Mouse (Mus musculus) limb, embryonic 13.5 days (tissue): Measurements from ENCODE around the gene Fggy. TPM values are rescaled to one million over a fixed set of nuclear protein-coding genes. Genes with fewer than 3 reads are reported as not detected.

Experiments used
- ATAC-seq: fragments of 200-750 bp; cut with Nextera tagmentation; 2 replicates; pipeline ENCODE4 v1.8.0; 2017; ENCODE audit warnings: low read depth, moderate number of reproducible peaks, moderate TSS enrichment; ENCODE audit not compliant: low FRiP score
- H3K27ac ChIP-seq: fragments of 300-500 bp; sonication (generic); 2 replicates; pipeline ENCODE4 v1.5.1; 2015; ENCODE audit warnings: inconsistent platforms, mild to moderate bottlenecking, moderate library complexity
- H3K27me3 ChIP-seq: fragments of 300-500 bp; sonication (generic); 2 replicates; pipeline ENCODE4 v1.6.1; 2015; ENCODE audit warnings: mild to moderate bottlenecking, inconsistent platforms
- H3K36me3 ChIP-seq: fragments of 300-500 bp; sonication (generic); 2 replicates; pipeline ENCODE4 v1.6.1; 2015; ENCODE audit warnings: inconsistent platforms, mild to moderate bottlenecking, moderate library complexity
- H3K4me1 ChIP-seq: fragments of 300-500 bp; sonication (generic); 2 replicates; pipeline ENCODE4 v1.6.1; 2015; ENCODE audit warnings: inconsistent platforms
- H3K4me2 ChIP-seq: fragments of 300-500 bp; sonication (generic); replicated peaks from 2 replicates; pipeline ENCODE4 v1.6.1; 2015; ENCODE audit warnings: inconsistent platforms, mild to moderate bottlenecking, moderate library complexity
- H3K4me3 ChIP-seq: fragments of 300-500 bp; sonication (generic); 2 replicates; pipeline ENCODE4 v1.5.1; 2015; ENCODE audit warnings: moderate library complexity, mild to moderate bottlenecking, inconsistent platforms
- H3K9ac ChIP-seq: fragments of 300-500 bp; sonication (generic); 2 replicates; pipeline ENCODE4 v1.6.1; 2015; ENCODE audit warnings: mild to moderate bottlenecking, inconsistent platforms
- H3K9me3 ChIP-seq: fragments of 300-500 bp; sonication (generic); 2 replicates; pipeline ENCODE4 v1.6.1; 2016; ENCODE audit warnings: inconsistent platforms
- WGBS: fragments of 180-500 bp; shearing (Covaris S2); methylation state at CpG from one replicate; pipeline ENCODE4 v1.1.7; 2015; 5-methylcytosine and 5-hydroxymethylcytosine counted together
- polyA plus RNA-seq: library from polyadenylated mRNA; unstranded; fragments of >200 nt; fragmentation: Nextera tagmentation; extraction: Ambion mirVana; gene quantifications from 2 replicates; pipeline ENCODE4 v1.2.1, GENCODE M21; 2015

The Fggy gene
- polyA plus RNA-seq, 1 experiment from 2014 or later, result 8.3 TPM

DNA sequence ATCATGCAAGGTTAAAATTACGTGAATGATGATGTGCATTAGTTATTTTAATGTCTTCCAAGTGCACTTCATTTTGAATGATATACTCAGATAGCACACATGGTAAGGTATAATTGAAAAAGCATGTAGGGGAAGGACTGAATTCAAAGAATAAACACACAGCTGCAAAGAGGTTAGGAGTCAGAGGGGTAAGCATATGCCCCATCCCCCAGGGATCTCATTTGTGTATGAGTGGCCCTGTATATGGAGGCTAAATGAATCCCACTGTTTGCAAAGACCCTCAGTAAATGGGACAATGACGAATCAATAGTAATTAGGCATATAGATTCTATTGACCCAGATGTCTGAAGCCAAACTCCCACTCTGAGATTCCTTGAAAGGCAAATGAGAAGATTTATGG lies 262.3 kb downstream of the Fggy start:
- peaks cover 26% of the 10 kb centered on the region for H3K4me1 ChIP-seq
- no peak overlapping the region for H3K4me3 ChIP-seq
- no peak overlapping the region for H3K27ac ChIP-seq
- no peaks in the 10 kb centered on the region for H3K9me3 ChIP-seq
- H3K36me3 ChIP-seq, result no peaks in the 10 kb centered on the region
- 30% methylated on average over 2 of the region's 2 CpGs for WGBS
- 0 out of 2 replicates have a peak, but pooled peaks have one; percentile 28 for ATAC-seq
- H3K4me2 ChIP-seq, result no peak overlapping the region
- no peaks in the 10 kb centered on the region for H3K27me3 ChIP-seq
- H3K9ac ChIP-seq, result no peak overlapping the region

DNA sequence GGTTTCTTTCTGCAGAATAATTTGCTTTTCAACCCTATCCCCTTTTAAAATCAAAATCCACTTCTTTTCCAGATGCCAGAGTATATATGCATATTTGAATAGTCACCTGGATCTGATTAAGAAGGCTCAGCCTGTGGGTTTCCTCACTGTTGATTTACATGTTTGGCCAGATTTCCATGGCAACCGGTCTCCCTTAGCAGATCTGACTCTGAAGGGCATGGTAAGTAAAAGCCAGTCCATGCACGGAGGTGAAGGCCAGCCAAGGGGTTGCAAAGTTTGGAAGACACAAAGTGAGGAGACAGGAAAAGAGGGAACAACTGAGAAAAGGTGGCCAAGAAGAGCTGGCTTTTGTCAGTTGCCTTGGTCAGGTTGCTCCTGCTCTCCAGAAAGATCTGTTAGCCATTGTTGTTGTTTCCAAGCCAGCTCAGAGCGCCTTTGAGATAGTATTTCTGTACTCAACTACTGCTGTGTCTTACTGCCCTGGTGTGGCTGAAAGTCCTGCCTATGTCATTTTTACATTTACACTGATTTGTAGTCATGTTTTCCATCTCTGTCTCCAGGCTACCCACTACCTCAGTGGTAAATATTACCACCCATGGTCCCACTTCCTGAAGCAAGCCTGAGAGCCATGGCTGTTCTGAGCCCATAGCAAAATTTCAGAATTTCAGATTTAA lies 264.7 kb downstream of the Fggy start:
- peak overlapping the region; percentile 34; the same call in 1 of the 2 replicates for H3K4me2 ChIP-seq
- no peaks in the 10 kb centered on the region for H3K9me3 ChIP-seq
- H3K27ac ChIP-seq, result peak overlapping the region; percentile 81
- H3K9ac ChIP-seq, result no peak overlapping the region
- no peaks in the 10 kb centered on the region for H3K36me3 ChIP-seq
- no peaks in the 10 kb centered on the region for H3K27me3 ChIP-seq
- WGBS, result 46% methylated on average over 3 of the region's 3 CpGs
- peaks cover 29% of the 10 kb centered on the region for H3K4me1 ChIP-seq
- no peak overlapping the region for H3K4me3 ChIP-seq
- ATAC-seq, result peak; percentile 89

DNA sequence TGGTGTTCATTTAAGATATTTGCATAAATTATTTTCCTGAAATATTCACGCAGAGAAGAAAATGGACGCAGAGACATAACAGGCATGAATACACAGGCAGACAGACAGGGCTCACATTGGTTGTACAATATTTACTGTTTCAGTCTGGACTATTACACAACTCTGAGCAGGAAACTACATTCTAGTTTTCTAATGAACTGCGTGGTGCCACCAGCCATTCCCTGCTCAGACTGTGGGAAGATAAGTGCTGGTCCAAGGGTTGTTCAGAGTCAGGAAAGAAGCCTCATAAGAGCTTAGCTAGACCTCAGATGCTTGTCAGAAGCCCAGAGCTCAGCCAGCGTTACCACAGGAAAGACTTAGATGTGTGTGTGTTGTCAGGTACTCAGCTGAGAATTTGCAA lies 270.9 kb downstream of the Fggy start:
- H3K9me3 ChIP-seq, result no peaks in the 10 kb centered on the region
- H3K4me1 ChIP-seq, result peaks cover 10% of the 10 kb centered on the region; the same call in 1 of the 2 replicates
- no peak overlapping the region for H3K27ac ChIP-seq
- H3K36me3 ChIP-seq, result no peaks in the 10 kb centered on the region
- WGBS, result 91% methylated on average over 4 of the region's 4 CpGs
- H3K27me3 ChIP-seq, result no peaks in the 10 kb centered on the region
- H3K9ac ChIP-seq, result no peak overlapping the region
- no peak overlapping the region for H3K4me2 ChIP-seq
- no peak overlapping the region for H3K4me3 ChIP-seq
- ATAC-seq, result no peak

DNA sequence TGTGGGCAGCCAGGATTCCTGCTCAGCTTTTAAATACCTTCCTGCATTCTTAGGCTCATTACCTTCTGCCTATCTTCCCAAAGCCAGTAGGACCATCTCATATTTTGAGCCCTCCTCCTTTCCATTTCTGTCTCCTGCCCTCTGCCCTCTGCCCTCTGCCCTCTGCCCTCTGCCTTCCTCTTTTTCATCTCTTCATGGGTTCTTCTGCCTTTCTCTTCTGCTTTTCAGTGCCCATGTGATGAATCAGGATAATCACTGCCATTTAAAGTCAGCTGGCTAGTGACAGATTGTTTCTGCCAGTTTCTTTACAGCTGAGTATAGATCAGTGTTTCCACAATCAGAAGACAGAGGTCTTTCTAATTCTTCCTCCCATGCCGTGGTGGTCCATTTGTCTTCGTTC lies 273.0 kb downstream of the Fggy start:
- H3K36me3 ChIP-seq, result no peaks in the 10 kb centered on the region
- no peak overlapping the region for H3K4me3 ChIP-seq
- no peak for ATAC-seq
- H3K27ac ChIP-seq, result no peak overlapping the region
- H3K4me1 ChIP-seq, result no peaks in the 10 kb centered on the region
- no peaks in the 10 kb centered on the region for H3K27me3 ChIP-seq
- H3K9me3 ChIP-seq, result no peaks in the 10 kb centered on the region
- 81% methylated on average over 2 of the region's 2 CpGs for WGBS
- no peak overlapping the region for H3K9ac ChIP-seq
- no peak overlapping the region for H3K4me2 ChIP-seq

DNA sequence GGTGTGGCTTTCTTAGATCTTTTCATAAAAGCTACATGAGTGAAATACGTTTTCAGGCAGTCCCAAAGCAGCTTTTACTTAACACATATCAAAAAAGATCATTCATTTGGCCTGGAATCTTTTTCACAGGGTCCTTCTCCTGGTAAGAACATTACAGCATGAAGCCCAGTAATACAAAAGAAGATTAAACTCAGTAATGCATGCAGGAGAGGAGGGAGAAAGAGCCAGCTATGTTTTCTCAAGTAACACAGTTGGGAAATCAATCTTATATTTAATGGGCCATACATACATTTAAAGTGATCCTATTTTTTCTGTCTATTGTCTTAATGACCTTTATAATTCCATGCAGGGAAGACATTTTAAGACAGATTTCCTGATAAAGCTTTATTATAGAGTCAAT lies 282.6 kb downstream of the Fggy start:
- H3K27me3 ChIP-seq, result no peaks in the 10 kb centered on the region
- no peak overlapping the region for H3K4me2 ChIP-seq
- no peaks in the 10 kb centered on the region for H3K36me3 ChIP-seq
- no peak overlapping the region for H3K9ac ChIP-seq
- H3K4me3 ChIP-seq, result no peak overlapping the region
- 62% methylated on average over 1 of the region's 1 CpGs for WGBS
- H3K27ac ChIP-seq, result no peak overlapping the region
- no peaks in the 10 kb centered on the region for H3K4me1 ChIP-seq
- no peak for ATAC-seq
- H3K9me3 ChIP-seq, result no peaks in the 10 kb centered on the region

DNA sequence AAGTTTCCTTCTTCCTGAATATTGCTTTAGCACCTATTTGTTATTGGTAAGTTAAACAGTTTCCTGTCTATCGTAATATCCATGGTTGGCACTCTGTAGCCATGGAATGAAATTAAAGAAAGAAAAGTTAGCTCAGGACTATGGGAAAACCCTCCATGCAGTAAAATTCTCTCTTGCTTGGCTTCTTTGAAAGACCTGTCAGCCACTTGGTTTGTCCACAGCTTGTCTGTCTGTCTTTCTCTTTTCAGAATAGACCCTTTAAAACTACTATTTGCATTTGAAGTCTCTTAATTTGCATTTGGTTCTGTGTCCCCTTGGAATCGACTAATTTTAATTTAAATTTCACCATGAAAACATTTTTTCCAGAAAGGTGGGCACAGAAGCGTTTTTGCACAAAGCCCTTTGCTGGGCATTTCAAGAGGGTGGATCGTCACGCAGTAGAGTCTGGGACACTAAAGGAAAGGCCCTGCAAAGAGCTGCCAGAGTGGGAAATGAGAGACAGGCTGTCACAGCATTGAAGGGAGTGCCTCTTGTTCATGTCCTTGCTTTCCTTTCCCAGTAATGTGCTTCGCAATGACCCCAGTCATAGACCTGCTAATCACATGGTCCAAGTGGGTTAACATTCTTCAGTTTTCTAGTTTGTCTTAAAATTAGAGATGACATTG lies 283.2 kb downstream of the Fggy start:
- Histone ChIP-seq H3K4me2 (no peak overlapping the region), H3K4me1 (peaks cover 4% of the 10 kb centered on the region), H3K27ac (no peak overlapping the region), H3K4me3 (no peak overlapping the region), H3K9me3 (no peaks in the 10 kb centered on the region), H3K9ac (no peak overlapping the region), H3K27me3 (no peaks in the 10 kb centered on the region), H3K36me3 (no peaks in the 10 kb centered on the region)
- ATAC-seq, result no peak
- 85% methylated on average over 6 of the region's 6 CpGs for WGBS

DNA sequence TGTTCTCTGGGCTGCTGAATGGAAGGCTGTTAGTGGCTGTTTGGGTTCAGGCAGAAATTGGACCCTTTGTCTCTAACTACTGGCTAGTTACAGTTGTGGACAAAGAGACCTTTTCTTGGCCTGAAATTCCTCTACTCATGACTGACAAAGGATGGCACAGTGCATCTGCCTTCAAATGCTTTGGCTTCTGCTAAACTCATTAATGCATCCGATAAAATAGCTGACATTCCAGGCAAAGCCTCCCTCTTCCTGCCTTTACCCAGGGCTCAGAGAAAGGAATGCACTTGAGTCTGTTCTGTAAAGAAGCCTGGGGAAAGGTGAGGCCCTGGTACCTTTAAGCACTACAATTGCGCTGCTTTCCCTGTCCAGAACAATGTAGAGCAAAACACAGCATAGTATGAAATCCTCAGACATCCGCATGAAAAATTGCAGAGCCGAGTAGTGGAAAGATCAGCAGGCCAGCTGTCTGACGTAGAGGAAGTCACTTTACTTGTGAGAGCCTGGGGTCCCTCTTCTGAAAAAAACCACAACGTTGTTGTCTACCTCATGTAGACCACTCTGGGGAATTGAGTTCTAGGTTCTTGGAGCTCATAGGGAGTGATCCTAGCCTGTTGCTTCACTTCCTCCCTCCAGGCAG lies 288.8 kb downstream of the Fggy start:
- Histone ChIP-seq H3K36me3 (no peaks in the 10 kb centered on the region), H3K9me3 (no peaks in the 10 kb centered on the region), H3K4me3 (no peak overlapping the region), H3K27me3 (no peaks in the 10 kb centered on the region), H3K4me1 (peaks cover 26% of the 10 kb centered on the region), H3K4me2 (no peak overlapping the region), H3K27ac (peak overlapping the region; percentile 58; the same call in 1 of the 2 replicates), H3K9ac (no peak overlapping the region)
- WGBS, result 35% methylated on average over 6 of the region's 6 CpGs
- peak; percentile 54; the same call in 1 of the 2 replicates for ATAC-seq

DNA sequence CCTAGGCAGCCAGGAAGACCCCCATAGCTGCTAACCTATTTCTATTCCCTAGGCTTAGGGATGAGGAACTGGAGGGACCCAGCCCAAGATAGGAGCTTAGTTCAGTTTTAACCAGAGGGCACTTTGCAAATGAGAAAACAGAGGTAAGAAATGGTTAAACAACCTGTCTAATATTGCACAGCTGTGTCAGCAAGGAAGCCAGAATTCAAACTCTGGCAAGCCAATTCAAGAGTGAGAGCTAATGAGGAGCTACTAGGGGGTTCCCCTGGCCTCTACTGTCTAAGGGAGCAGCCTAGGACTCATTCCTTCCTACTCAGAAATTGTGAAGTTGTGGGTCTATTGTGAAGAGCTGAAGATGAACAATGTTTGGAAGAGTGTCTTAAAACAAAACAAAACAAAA lies 289.9 kb downstream of the Fggy start:
- H3K27ac ChIP-seq, result no peak overlapping the region
- H3K27me3 ChIP-seq, result no peaks in the 10 kb centered on the region
- H3K9ac ChIP-seq, result no peak overlapping the region
- H3K9me3 ChIP-seq, result no peaks in the 10 kb centered on the region
- H3K4me3 ChIP-seq, result no peak overlapping the region
- peaks cover 26% of the 10 kb centered on the region for H3K4me1 ChIP-seq
- no peak for ATAC-seq
- H3K4me2 ChIP-seq, result no peak overlapping the region
- no peaks in the 10 kb centered on the region for H3K36me3 ChIP-seq

DNA sequence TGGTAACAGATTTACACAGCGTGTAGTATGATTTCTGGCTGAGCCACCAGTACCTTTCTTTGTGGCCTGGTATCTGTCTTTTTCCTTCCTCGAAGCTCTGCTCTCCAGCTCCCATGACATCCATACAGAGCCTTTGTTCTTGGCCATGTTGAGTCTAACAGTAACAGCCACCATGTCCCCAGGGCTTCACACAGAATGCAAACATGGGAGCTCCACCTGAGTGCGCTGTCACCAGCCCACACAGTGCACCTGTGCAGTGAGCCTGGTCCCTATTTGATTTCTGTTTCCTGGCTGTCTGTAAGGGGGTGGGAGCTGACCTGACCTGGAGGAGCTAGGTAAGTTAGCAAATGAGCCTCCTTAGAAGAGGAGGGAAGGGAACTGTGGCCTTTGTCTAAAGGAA lies 290.4 kb downstream of the Fggy start:
- Histone ChIP-seq H3K36me3 (no peaks in the 10 kb centered on the region), H3K9ac (no peak overlapping the region), H3K4me3 (no peak overlapping the region), H3K4me1 (peaks cover 26% of the 10 kb centered on the region), H3K9me3 (no peaks in the 10 kb centered on the region), H3K4me2 (no peak overlapping the region), H3K27me3 (no peaks in the 10 kb centered on the region), H3K27ac (no peak overlapping the region)
- no peak for ATAC-seq
- WGBS, result 82% methylated on average over 3 of the region's 3 CpGs

DNA sequence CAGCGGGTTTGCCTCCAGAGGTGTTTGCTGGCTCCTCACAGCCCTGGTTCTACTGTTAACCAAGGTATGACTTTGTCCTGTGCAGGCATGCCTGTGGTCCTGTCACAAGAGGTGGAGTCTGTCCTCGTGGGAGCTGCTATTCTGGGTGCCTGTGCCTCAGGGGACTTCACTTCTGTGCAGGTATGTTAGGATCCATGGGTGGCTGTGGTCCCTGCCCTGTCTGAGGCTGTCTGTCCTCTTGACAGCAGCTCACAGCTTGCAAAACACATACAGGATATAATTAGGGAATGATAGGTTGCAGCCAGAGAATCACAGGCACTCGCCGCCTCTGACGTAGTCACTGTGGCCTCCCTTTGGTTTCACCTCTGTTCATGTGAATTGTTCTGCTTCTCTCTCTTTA lies 292.2 kb downstream of the Fggy start:
- 68% methylated on average over 5 of the region's 5 CpGs for WGBS
- ATAC-seq, result no peak
- no peaks in the 10 kb centered on the region for H3K9me3 ChIP-seq
- H3K36me3 ChIP-seq, result no peaks in the 10 kb centered on the region
- H3K4me2 ChIP-seq, result no peak overlapping the region
- H3K4me3 ChIP-seq, result no peak overlapping the region
- H3K27ac ChIP-seq, result no peak overlapping the region
- H3K27me3 ChIP-seq, result no peaks in the 10 kb centered on the region
- H3K9ac ChIP-seq, result no peak overlapping the region
- H3K4me1 ChIP-seq, result peaks cover 26% of the 10 kb centered on the region

DNA sequence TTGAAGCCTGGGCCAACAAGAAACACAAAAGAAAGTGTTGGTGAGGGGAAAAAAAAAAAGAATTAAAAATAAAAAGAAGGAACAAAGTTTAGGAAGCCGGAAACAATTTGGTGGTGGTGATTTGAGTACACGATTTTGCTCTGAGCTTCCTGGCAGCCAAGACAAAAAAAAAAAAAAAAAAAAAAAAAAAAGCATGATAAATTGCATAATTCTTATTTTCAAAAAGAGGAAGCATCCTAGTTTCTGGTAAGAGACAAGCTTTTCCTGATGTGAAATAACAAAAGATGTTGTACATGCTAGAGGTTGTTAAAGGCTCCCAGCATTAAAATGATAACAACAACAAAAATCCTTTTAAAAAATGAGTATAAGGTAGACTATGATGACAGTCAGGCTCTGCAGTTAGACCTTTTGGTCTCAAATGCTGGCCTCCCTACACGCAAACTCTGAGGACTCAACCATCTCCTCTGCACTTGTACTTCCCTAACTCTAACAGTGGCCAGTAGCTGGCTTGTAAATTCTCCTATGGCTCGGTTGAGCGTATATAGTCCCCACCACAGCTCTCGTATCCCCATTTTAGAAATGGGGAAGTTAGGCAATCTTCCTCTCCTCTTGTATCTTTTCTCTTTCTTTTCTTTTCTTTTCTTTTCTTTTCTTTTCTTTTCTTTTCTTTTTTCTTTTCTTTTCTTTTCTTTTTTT lies 292.9 kb downstream of the Fggy start:
- H3K27me3 ChIP-seq, result no peaks in the 10 kb centered on the region
- H3K9me3 ChIP-seq, result no peaks in the 10 kb centered on the region
- no peak overlapping the region for H3K4me2 ChIP-seq
- no peak overlapping the region for H3K4me3 ChIP-seq
- H3K36me3 ChIP-seq, result no peaks in the 10 kb centered on the region
- H3K4me1 ChIP-seq, result peaks cover 25% of the 10 kb centered on the region
- H3K9ac ChIP-seq, result no peak overlapping the region
- ATAC-seq, result no peak
- WGBS, result 83% methylated on average over 6 of the region's 6 CpGs
- H3K27ac ChIP-seq, result no peak overlapping the region

DNA sequence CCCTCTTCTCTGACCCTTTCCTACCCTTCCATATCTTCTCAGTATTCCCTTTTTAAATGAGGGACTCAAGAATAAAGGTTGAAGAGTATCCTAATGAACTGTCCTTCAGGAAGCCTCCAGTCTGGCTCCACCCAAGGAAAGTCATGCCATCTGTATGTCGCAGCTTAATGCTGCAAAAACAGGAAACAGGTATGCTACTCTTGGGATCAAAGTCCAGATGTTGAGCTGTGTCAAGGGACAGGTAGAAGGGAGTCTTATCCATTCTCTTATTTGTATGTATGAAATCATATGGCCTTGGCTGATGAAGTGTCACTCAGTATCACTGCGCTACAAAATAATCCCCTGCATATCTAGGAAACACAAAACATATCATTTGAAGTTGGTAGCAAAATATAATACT lies 294.9 kb downstream of the Fggy start:
- ATAC-seq, result no peak
- 90% methylated on average over 2 of the region's 2 CpGs for WGBS
- Histone ChIP-seq H3K9me3 (no peaks in the 10 kb centered on the region), H3K27ac (no peak overlapping the region), H3K36me3 (no peaks in the 10 kb centered on the region), H3K27me3 (no peaks in the 10 kb centered on the region), H3K9ac (no peak overlapping the region), H3K4me1 (peaks cover 5% of the 10 kb centered on the region; the same call in 1 of the 2 replicates), H3K4me3 (no peak overlapping the region), H3K4me2 (no peak overlapping the region)
